Mouse (Mus musculus): Measurements from ENCODE around the gene Mapk8.

DNA sequence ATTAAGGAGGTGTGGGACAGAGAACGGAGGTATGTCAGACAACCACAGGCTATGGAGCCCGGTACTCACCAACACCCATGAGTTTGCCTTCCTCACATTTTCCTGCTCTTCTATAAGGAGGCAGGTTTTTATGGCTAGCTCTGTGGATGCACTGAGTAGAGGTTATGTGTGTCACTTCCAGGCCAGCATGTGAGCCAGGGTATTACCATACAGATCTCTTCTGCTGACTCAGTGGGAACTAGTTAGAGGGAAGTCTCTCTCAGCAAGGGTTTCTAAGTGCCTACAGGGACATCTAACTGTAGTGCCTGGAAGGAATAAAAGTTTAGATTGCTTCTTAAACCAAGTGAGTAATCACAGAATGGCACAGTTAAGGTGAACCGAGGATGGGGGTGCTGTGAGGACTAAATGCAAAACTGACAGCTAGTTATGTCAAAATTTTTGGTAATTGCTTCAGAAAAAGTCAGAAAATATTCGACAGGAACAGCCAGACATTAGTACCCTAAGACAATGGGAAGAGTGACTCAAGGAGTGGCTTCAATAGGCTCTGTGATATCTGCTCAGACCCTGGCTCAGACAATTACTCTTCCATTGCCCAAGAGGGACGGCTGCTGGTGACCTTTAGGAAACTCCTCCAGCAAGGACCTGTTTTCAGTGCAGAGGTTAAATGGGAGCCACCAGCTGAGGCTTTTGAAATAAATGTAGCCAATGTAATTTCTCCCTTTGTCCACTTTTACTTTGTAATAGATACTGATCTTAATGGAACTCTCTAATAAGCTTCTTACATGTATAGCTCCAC, 48.7 kb downstream of the Mapk8 start:
- no peak for TF ChIP-seq POLR2A (IDR thresholded peaks at IDR 0.05; ENCODE audit: borderline replicate concordance, control insufficient read depth, low read depth, low read length)
- no peak for TF ChIP-seq CTCF (IDR thresholded peaks at IDR 0.05; ENCODE audit: control insufficient read depth, insufficient read depth, low read length)
